Mouse (Mus musculus): ENCODE measurements around the gene Zfp316. TPM values are rescaled to one million over a fixed set of nuclear protein-coding genes. Genes with fewer than 3 reads are reported as not detected.

The Zfp316 gene
- polyA plus RNA-seq, 1 experiment from 2014 or later, result 4.5 TPM

- 87% methylated on average over 2 of the region's 2 CpGs for WGBS
- Histone ChIP-seq H3K36me3 (no peaks in the 10 kb centered on the region), H3K9me3 (0 out of 2 replicates have a peak, but pooled peaks cover under 1% of the 10 kb centered on the region), H3K4me3 (no peak overlapping the region), H3K27me3 (no peaks in the 10 kb centered on the region), H3K4me2 (no peak overlapping the region), H3K4me1 (no peaks in the 10 kb centered on the region), H3K9ac (no peak overlapping the region), H3K27ac (no peak overlapping the region)
- no peak for ATAC-seq (ENCODE audit: insufficient number of reproducible peaks, insufficient read depth, low FRiP score, low TSS enrichment, low read depth)
Measured at GRCm38 (mm10) chr5:143213832-143214231, 56.0 kb downstream of the Zfp316 start.

GRCm38 (mm10) chr5:143205015-143205414, 64.8 kb downstream of the Zfp316 start:
- WGBS, result 69% methylated on average over 3 of the region's 3 CpGs
- Histone ChIP-seq H3K4me2 (no peak overlapping the region), H3K9ac (no peak overlapping the region), H3K27me3 (no peaks in the 10 kb centered on the region), H3K27ac (no peak overlapping the region), H3K4me1 (no peaks in the 10 kb centered on the region), H3K36me3 (no peaks in the 10 kb centered on the region), H3K9me3 (peaks cover 6% of the 10 kb centered on the region; the same call in 1 of the 2 replicates), H3K4me3 (no peak overlapping the region)
- ATAC-seq (ENCODE audit: insufficient number of reproducible peaks, insufficient read depth, low FRiP score, low TSS enrichment, low read depth), result no peak

Other genes with a start within 250 kb of the Zfp316 start
- 51.1 and 51.3 TPM in 2 replicates for gene Rnf216, start 157.0 kb downstream of the Zfp316 start, polyA plus RNA-seq (2015; fragmentation: Nextera tagmentation; extraction: Ambion mirVana)
- 0.06 and 0.36 TPM in 2 replicates for gene Olfr718-ps1, start 122.4 kb downstream of the Zfp316 start, polyA plus RNA-seq (2015; fragmentation: Nextera tagmentation; extraction: Ambion mirVana)
- gene Rbak, start 89.2 kb downstream of the Zfp316 start, polyA plus RNA-seq (2015; fragmentation: Nextera tagmentation; extraction: Ambion mirVana), result 19.0 and 21.2 TPM in 2 replicates
- not detected in 2 replicates for gene Spdye4b, start 89.0 kb downstream of the Zfp316 start, polyA plus RNA-seq (2015; fragmentation: Nextera tagmentation; extraction: Ambion mirVana)
- gene Spdye4a, start 43.1 kb downstream of the Zfp316 start, polyA plus RNA-seq (2015; fragmentation: Nextera tagmentation; extraction: Ambion mirVana), result not detected in 2 replicates
- 23.0 and 24.4 TPM in 2 replicates for gene Zfp12, start 34.9 kb downstream of the Zfp316 start, polyA plus RNA-seq (2015; fragmentation: Nextera tagmentation; extraction: Ambion mirVana)
- gene Zfp853, start 23.6 kb upstream of the Zfp316 start, polyA plus RNA-seq (2015; fragmentation: Nextera tagmentation; extraction: Ambion mirVana), result 0.32 and 0.34 TPM in 2 replicates
- 35.6 and 39.9 TPM in 2 replicates for gene E130309D02Rik, start 45.3 kb upstream of the Zfp316 start, polyA plus RNA-seq (2015; fragmentation: Nextera tagmentation; extraction: Ambion mirVana)
- 79.9 and 84.5 TPM in 2 replicates for gene Zdhhc4, start 59.2 kb upstream of the Zfp316 start, polyA plus RNA-seq (2015; fragmentation: Nextera tagmentation; extraction: Ambion mirVana)
- 0.52 and 1.1 TPM in 2 replicates for gene Grid2ip, start 87.3 kb upstream of the Zfp316 start, polyA plus RNA-seq (2015; fragmentation: Nextera tagmentation; extraction: Ambion mirVana)
- gene Kdelr2, start 133.8 kb upstream of the Zfp316 start, polyA plus RNA-seq (2015; fragmentation: Nextera tagmentation; extraction: Ambion mirVana), result 355 and 381 TPM in 2 replicates
- 9.7 and 12.4 TPM in 2 replicates for gene Daglb, start 194.6 kb upstream of the Zfp316 start, polyA plus RNA-seq (2015; fragmentation: Nextera tagmentation; extraction: Ambion mirVana)

All from embryonic facial prominence, embryonic 13.5 days (tissue).